Mouse (Mus musculus): Measurements from ENCODE around the gene Hacd2. TPM values are rescaled to one million over a fixed set of nuclear protein-coding genes. Genes with fewer than 3 reads are reported as not detected.

Hacd2 gene
- polyA plus RNA-seq, 1 experiment from 2014 or later, result 27.2 TPM

- Histone ChIP-seq H3K9ac (ENCODE audit: low read length) (no peak overlapping the region), H3K27me3 (ENCODE audit: control insufficient read depth, insufficient read depth, low read length) (no peaks in the 10 kb centered on the region), H3K27ac (ENCODE audit: low read depth, low read length) (no peak overlapping the region), H3K4me3 (ENCODE audit: low read depth, low read length) (no peak overlapping the region), H3K9me3 (ENCODE audit: control insufficient read depth, low read length) (no peaks in the 10 kb centered on the region), H3K36me3 (ENCODE audit: control insufficient read depth, insufficient read depth, low read length) (no peaks in the 10 kb centered on the region), H3K4me1 (ENCODE audit: control insufficient read depth, insufficient read depth, low read length) (no peaks in the 10 kb centered on the region), H3K4me2 (no peak overlapping the region)
- ATAC-seq (ENCODE audit: low FRiP score), result no peak
- no peak for DNase-seq (ENCODE audit: low spot score, missing footprints)
- 95% methylated on average over 3 of the region's 3 CpGs for WGBS
Measured at GRCm38 (mm10) chr16:35075643-35076042, 53.4 kb downstream of the Hacd2 start.

- H3K36me3 ChIP-seq (ENCODE audit: control insufficient read depth, insufficient read depth, low read length), result no peaks in the 10 kb centered on the region
Measured at GRCm38 (mm10) chr16:35093500-35093899, 71.3 kb downstream of the Hacd2 start.

GRCm38 (mm10) chr16:35097870-35098530 lies 75.8 kb downstream of the Hacd2 start:
- no peaks in the 10 kb centered on the region for H3K27me3 ChIP-seq (ENCODE audit: control insufficient read depth, insufficient read depth, low read length)
- no peaks in the 10 kb centered on the region for H3K36me3 ChIP-seq (ENCODE audit: control insufficient read depth, insufficient read depth, low read length)
- no peak overlapping the region for H3K4me2 ChIP-seq
- ATAC-seq (ENCODE audit: low FRiP score) (no peak), DNase-seq (ENCODE audit: low spot score, missing footprints) (peak; percentile 19)
- no peaks in the 10 kb centered on the region for H3K9me3 ChIP-seq (ENCODE audit: control insufficient read depth, low read length)
- no peak overlapping the region for H3K4me3 ChIP-seq (ENCODE audit: low read depth, low read length)
- H3K4me1 ChIP-seq (ENCODE audit: control insufficient read depth, insufficient read depth, low read length), result no peaks in the 10 kb centered on the region
- H3K27ac ChIP-seq (ENCODE audit: low read depth, low read length), result no peak overlapping the region
- WGBS, result 95% methylated on average over 3 of the region's 3 CpGs
- no peak overlapping the region for H3K9ac ChIP-seq (ENCODE audit: low read length)

More at GRCm38 (mm10) chr16:35093500-35093899, 71.3 kb downstream of the Hacd2 start:
- Histone ChIP-seq H3K27me3 (ENCODE audit: control insufficient read depth, insufficient read depth, low read length) (no peaks in the 10 kb centered on the region), H3K9me3 (ENCODE audit: control insufficient read depth, low read length) (no peaks in the 10 kb centered on the region), H3K4me2 (no peak overlapping the region), H3K27ac (ENCODE audit: low read depth, low read length) (no peak overlapping the region), H3K4me1 (ENCODE audit: control insufficient read depth, insufficient read depth, low read length) (no peaks in the 10 kb centered on the region), H3K4me3 (ENCODE audit: low read depth, low read length) (no peak overlapping the region), H3K9ac (ENCODE audit: low read length) (no peak overlapping the region)
- ATAC-seq (ENCODE audit: low FRiP score), result no peak
- DNase-seq (ENCODE audit: low spot score, missing footprints), result no peak

- ATAC-seq (ENCODE audit: low FRiP score), result no peak
- no peaks in the 10 kb centered on the region for H3K27me3 ChIP-seq (ENCODE audit: control insufficient read depth, insufficient read depth, low read length)
- H3K4me1 ChIP-seq (ENCODE audit: control insufficient read depth, insufficient read depth, low read length), result no peaks in the 10 kb centered on the region
- H3K4me3 ChIP-seq (ENCODE audit: low read depth, low read length), result no peak overlapping the region
- H3K4me2 ChIP-seq, result no peak overlapping the region
- WGBS, result 89% methylated on average over 12 of the region's 12 CpGs
- no peaks in the 10 kb centered on the region for H3K36me3 ChIP-seq (ENCODE audit: control insufficient read depth, insufficient read depth, low read length)
- H3K9ac ChIP-seq (ENCODE audit: low read length), result no peak overlapping the region
- no peak overlapping the region for H3K27ac ChIP-seq (ENCODE audit: low read depth, low read length)
- no peaks in the 10 kb centered on the region for H3K9me3 ChIP-seq (ENCODE audit: control insufficient read depth, low read length)
- DNase-seq (ENCODE audit: low spot score, missing footprints), result peak; percentile 21
Measured at GRCm38 (mm10) chr16:35101751-35102420, 79.7 kb downstream of the Hacd2 start.

GRCm38 (mm10) chr16:35102866-35103620 lies 80.8 kb downstream of the Hacd2 start:
- H3K9ac ChIP-seq (ENCODE audit: low read length), result no peak overlapping the region
- no peaks in the 10 kb centered on the region for H3K4me1 ChIP-seq (ENCODE audit: control insufficient read depth, insufficient read depth, low read length)
- H3K4me3 ChIP-seq (ENCODE audit: low read depth, low read length), result no peak overlapping the region
- no peaks in the 10 kb centered on the region for H3K36me3 ChIP-seq (ENCODE audit: control insufficient read depth, insufficient read depth, low read length)
- peak; percentile 65 for DNase-seq (ENCODE audit: low spot score, missing footprints)
- no peak overlapping the region for H3K27ac ChIP-seq (ENCODE audit: low read depth, low read length)
- no peaks in the 10 kb centered on the region for H3K9me3 ChIP-seq (ENCODE audit: control insufficient read depth, low read length)
- 79% methylated on average over 7 of the region's 7 CpGs for WGBS
- ATAC-seq (ENCODE audit: low FRiP score), result no peak
- no peak overlapping the region for H3K4me2 ChIP-seq
- no peaks in the 10 kb centered on the region for H3K27me3 ChIP-seq (ENCODE audit: control insufficient read depth, insufficient read depth, low read length)

- no peak overlapping the region for H3K9ac ChIP-seq (ENCODE audit: low read length)
- H3K4me3 ChIP-seq (ENCODE audit: low read depth, low read length), result no peak overlapping the region
- no peak overlapping the region for H3K27ac ChIP-seq (ENCODE audit: low read depth, low read length)
- ATAC-seq (ENCODE audit: low FRiP score) (no peak), DNase-seq (ENCODE audit: low spot score, missing footprints) (no peak)
- no peak overlapping the region for H3K4me2 ChIP-seq
- peaks cover 6% of the 10 kb centered on the region; the same call in 1 of the 2 replicates for H3K4me1 ChIP-seq (ENCODE audit: control insufficient read depth, insufficient read depth, low read length)
- no peaks in the 10 kb centered on the region for H3K9me3 ChIP-seq (ENCODE audit: control insufficient read depth, low read length)
- no peaks in the 10 kb centered on the region for H3K27me3 ChIP-seq (ENCODE audit: control insufficient read depth, insufficient read depth, low read length)
- WGBS, result 78% methylated on average over 6 of the region's 6 CpGs
- H3K36me3 ChIP-seq (ENCODE audit: control insufficient read depth, insufficient read depth, low read length), result no peaks in the 10 kb centered on the region
Measured at GRCm38 (mm10) chr16:35107985-35108384, 85.8 kb downstream of the Hacd2 start.

GRCm38 (mm10) chr16:35109156-35109555 lies 86.9 kb downstream of the Hacd2 start:
- Histone ChIP-seq H3K9ac (ENCODE audit: low read length) (no peak overlapping the region), H3K9me3 (ENCODE audit: control insufficient read depth, low read length) (no peaks in the 10 kb centered on the region), H3K4me1 (ENCODE audit: control insufficient read depth, insufficient read depth, low read length) (peaks cover 6% of the 10 kb centered on the region; the same call in 1 of the 2 replicates), H3K4me2 (no peak overlapping the region), H3K27ac (ENCODE audit: low read depth, low read length) (no peak overlapping the region), H3K36me3 (ENCODE audit: control insufficient read depth, insufficient read depth, low read length) (no peaks in the 10 kb centered on the region), H3K27me3 (ENCODE audit: control insufficient read depth, insufficient read depth, low read length) (no peaks in the 10 kb centered on the region), H3K4me3 (ENCODE audit: low read depth, low read length) (no peak overlapping the region)
- ATAC-seq (ENCODE audit: low FRiP score) (no peak), DNase-seq (ENCODE audit: low spot score, missing footprints) (no peak)
- 79% methylated on average over 8 of the region's 8 CpGs for WGBS

GRCm38 (mm10) chr16:35109656-35110291 lies 87.5 kb downstream of the Hacd2 start:
- Histone ChIP-seq H3K27ac (ENCODE audit: low read depth, low read length) (no peak overlapping the region), H3K27me3 (ENCODE audit: control insufficient read depth, insufficient read depth, low read length) (no peaks in the 10 kb centered on the region), H3K4me1 (ENCODE audit: control insufficient read depth, insufficient read depth, low read length) (peaks cover 6% of the 10 kb centered on the region; the same call in 1 of the 2 replicates), H3K4me2 (no peak overlapping the region), H3K9ac (ENCODE audit: low read length) (no peak overlapping the region), H3K36me3 (ENCODE audit: control insufficient read depth, insufficient read depth, low read length) (no peaks in the 10 kb centered on the region), H3K4me3 (ENCODE audit: low read depth, low read length) (no peak overlapping the region), H3K9me3 (ENCODE audit: control insufficient read depth, low read length) (no peaks in the 10 kb centered on the region)
- peak; percentile 76 for DNase-seq (ENCODE audit: low spot score, missing footprints)
- 55% methylated on average over 7 of the region's 7 CpGs for WGBS
- no peak for ATAC-seq (ENCODE audit: low FRiP score)

All from midbrain, embryonic 11.5 days (tissue).